Mouse (Mus musculus) midbrain, embryonic 11.5 days (tissue): ENCODE measurements around the gene Rpl37a. TPM values are rescaled to one million over a fixed set of nuclear protein-coding genes. Genes with fewer than 3 reads are reported as not detected.

Source experiments
- ATAC-seq: fragments of 200-750 bp; cut with Nextera tagmentation; 2 replicates; pipeline ENCODE4 v1.8.0; 2017; ENCODE audit warnings: moderate TSS enrichment, moderate library complexity; ENCODE audit not compliant: low FRiP score
- DNase-seq: peaks from one replicate; pipeline ENCODE4 v3.0.0; 2015; ENCODE audit warnings: low spot score; ENCODE audit errors: missing footprints
- H3K27ac ChIP-seq: fragments of 300-500 bp; sonication (generic); 2 replicates; pipeline ENCODE4 v1.5.1; 2014; ENCODE audit warnings: low read depth, low read length
- H3K27me3 ChIP-seq: fragments of 300-500 bp; sonication (generic); 2 replicates; pipeline ENCODE4 v1.6.1; 2014; ENCODE audit warnings: mild to moderate bottlenecking, low read length, moderate library complexity, mixed read lengths; ENCODE audit not compliant: control insufficient read depth, insufficient read depth
- H3K36me3 ChIP-seq: fragments of 300-500 bp; sonication (generic); 2 replicates; pipeline ENCODE4 v1.6.1; 2014; ENCODE audit warnings: mild to moderate bottlenecking, low read length, moderate library complexity, mixed read lengths; ENCODE audit not compliant: control insufficient read depth, insufficient read depth
- H3K4me1 ChIP-seq: fragments of 300-500 bp; sonication (generic); 2 replicates; pipeline ENCODE4 v1.6.1; 2014; ENCODE audit warnings: low read length; ENCODE audit not compliant: control insufficient read depth, insufficient read depth
- H3K4me2 ChIP-seq: fragments of 300-500 bp; sonication (generic); 2 replicates; pipeline ENCODE4 v1.6.1; 2014; ENCODE audit warnings: mild to moderate bottlenecking, moderate library complexity
- H3K4me3 ChIP-seq: fragments of 300-500 bp; sonication (generic); 2 replicates; pipeline ENCODE4 v1.5.1; 2014; ENCODE audit warnings: low read depth, low read length
- H3K9ac ChIP-seq: fragments of 300-500 bp; sonication (generic); 2 replicates; pipeline ENCODE4 v1.6.1; 2014; ENCODE audit warnings: low read length
- H3K9me3 ChIP-seq: fragments of 300-500 bp; sonication (generic); 2 replicates; pipeline ENCODE4 v1.6.1; 2016; ENCODE audit warnings: low read length; ENCODE audit not compliant: control insufficient read depth
- WGBS: fragments of 180-500 bp; shearing (Covaris S2); extraction: QIAGEN DNeasy Blood & Tissue Kit; methylation state at CpG from one replicate; pipeline ENCODE4 v1.1.7; 2014; 5-methylcytosine and 5-hydroxymethylcytosine counted together
- polyA plus RNA-seq: library from polyadenylated mRNA; unstranded; fragments of >200 nt; fragmentation: Nextera tagmentation; extraction: Ambion mirVana; gene quantifications from 2 replicates; pipeline ENCODE4 v1.2.1, GENCODE M21; 2014

Gene Rpl37a
- polyA plus RNA-seq, 1 experiment from 2014 or later, result 1,598 TPM

GRCm38 (mm10) chr1:72728781-72729180 is 17.7 kb downstream of the Rpl37a start:
- ATAC-seq, result no peak
- Histone ChIP-seq H3K9ac (no peak overlapping the region), H3K27ac (no peak overlapping the region), H3K4me3 (no peak overlapping the region), H3K36me3 (no peaks in the 10 kb centered on the region), H3K9me3 (no peaks in the 10 kb centered on the region), H3K4me1 (no peaks in the 10 kb centered on the region), H3K27me3 (no peaks in the 10 kb centered on the region), H3K4me2 (no peak overlapping the region)
- 91% methylated on average over 4 of the region's 4 CpGs for WGBS
- DNase-seq, result no peak

GRCm38 (mm10) chr1:72730126-72730525 is 19.0 kb downstream of the Rpl37a start:
- WGBS, result 88% methylated on average over 10 of the region's 10 CpGs
- Histone ChIP-seq H3K4me1 (no peaks in the 10 kb centered on the region), H3K9ac (no peak overlapping the region), H3K4me3 (no peak overlapping the region), H3K27ac (no peak overlapping the region), H3K27me3 (no peaks in the 10 kb centered on the region), H3K9me3 (no peaks in the 10 kb centered on the region), H3K4me2 (no peak overlapping the region), H3K36me3 (no peaks in the 10 kb centered on the region)
- DNase-seq (no peak), ATAC-seq (no peak)

- 73% methylated on average over 9 of the region's 9 CpGs for WGBS
- no peak overlapping the region for H3K4me2 ChIP-seq
- no peak for ATAC-seq
These were observed 22.2 kb downstream of the Rpl37a start for GRCm38 (mm10) chr1:72733191-72733691.

GRCm38 (mm10) chr1:72736397-72737125 is 25.5 kb downstream of the Rpl37a start:
- Histone ChIP-seq H3K9me3 (no peaks in the 10 kb centered on the region), H3K9ac (no peak overlapping the region), H3K27ac (no peak overlapping the region), H3K36me3 (no peaks in the 10 kb centered on the region), H3K4me3 (no peak overlapping the region), H3K27me3 (no peaks in the 10 kb centered on the region), H3K4me2 (no peak overlapping the region), H3K4me1 (no peaks in the 10 kb centered on the region)
- ATAC-seq, result no peak
- DNase-seq, result no peak
- 73% methylated on average over 13 of the region's 13 CpGs for WGBS

More at GRCm38 (mm10) chr1:72733191-72733691, 22.2 kb downstream of the Rpl37a start:
- DNase-seq, result no peak
- H3K4me3 ChIP-seq, result no peak overlapping the region
- H3K36me3 ChIP-seq, result no peaks in the 10 kb centered on the region
- no peak overlapping the region for H3K9ac ChIP-seq
- H3K4me1 ChIP-seq, result no peaks in the 10 kb centered on the region
- H3K27ac ChIP-seq, result no peak overlapping the region
- no peaks in the 10 kb centered on the region for H3K27me3 ChIP-seq
- H3K9me3 ChIP-seq, result no peaks in the 10 kb centered on the region

- Histone ChIP-seq H3K9ac (no peak overlapping the region), H3K36me3 (no peaks in the 10 kb centered on the region), H3K4me1 (no peaks in the 10 kb centered on the region), H3K9me3 (no peaks in the 10 kb centered on the region), H3K4me2 (no peak overlapping the region), H3K27me3 (no peaks in the 10 kb centered on the region), H3K27ac (no peak overlapping the region), H3K4me3 (no peak overlapping the region)
- ATAC-seq (no peak), DNase-seq (no peak)
- WGBS, result 75% methylated on average over 15 of the region's 15 CpGs
These were observed 28.0 kb downstream of the Rpl37a start for GRCm38 (mm10) chr1:72738946-72739680.

GRCm38 (mm10) chr1:72739681-72740063 is 28.6 kb downstream of the Rpl37a start:
- Histone ChIP-seq H3K4me2 (no peak overlapping the region), H3K27ac (no peak overlapping the region), H3K9ac (no peak overlapping the region), H3K27me3 (no peaks in the 10 kb centered on the region), H3K36me3 (no peaks in the 10 kb centered on the region), H3K9me3 (no peaks in the 10 kb centered on the region), H3K4me3 (no peak overlapping the region), H3K4me1 (no peaks in the 10 kb centered on the region)
- no peak for DNase-seq
- ATAC-seq, result peak; percentile 22; the same call in 1 of the 2 replicates
- WGBS, result 50% methylated on average over 10 of the region's 10 CpGs

- 86% methylated on average over 5 of the region's 5 CpGs for whole genome bisulfite sequencing
- no peak for ATAC-seq
- Histone ChIP-seq H3K4me3 (no peak overlapping the region), H3K9me3 (no peaks in the 10 kb centered on the region), H3K27me3 (no peaks in the 10 kb centered on the region), H3K9ac (no peak overlapping the region), H3K36me3 (no peaks in the 10 kb centered on the region), H3K4me2 (no peak overlapping the region), H3K4me1 (no peaks in the 10 kb centered on the region), H3K27ac (no peak overlapping the region)
- no peak for DNase-seq
These were observed 30.3 kb downstream of the Rpl37a start for GRCm38 (mm10) chr1:72741406-72741805.

GRCm38 (mm10) chr1:72744816-72745506 is 33.9 kb downstream of the Rpl37a start:
- H3K4me2 ChIP-seq, result no peak overlapping the region
- no peaks in the 10 kb centered on the region for H3K27me3 ChIP-seq
- H3K27ac ChIP-seq, result no peak overlapping the region
- no peaks in the 10 kb centered on the region for H3K36me3 ChIP-seq
- no peaks in the 10 kb centered on the region for H3K9me3 ChIP-seq
- DNase-seq (no peak), ATAC-seq (no peak)
- H3K4me1 ChIP-seq, result no peaks in the 10 kb centered on the region
- H3K4me3 ChIP-seq, result no peak overlapping the region
- WGBS, result 81% methylated on average over 8 of the region's 8 CpGs
- no peak overlapping the region for H3K9ac ChIP-seq

- no peaks in the 10 kb centered on the region for H3K27me3 ChIP-seq
- ATAC-seq, result no peak
These were observed 35.3 kb downstream of the Rpl37a start for GRCm38 (mm10) chr1:72746382-72746781.

More at GRCm38 (mm10) chr1:72746382-72746781, 35.3 kb downstream of the Rpl37a start:
- no peaks in the 10 kb centered on the region for H3K9me3 ChIP-seq
- no peak overlapping the region for H3K4me3 ChIP-seq
- no peak for DNase-seq
- no peaks in the 10 kb centered on the region for H3K36me3 ChIP-seq
- 67% methylated on average over 7 of the region's 7 CpGs for WGBS
- H3K27ac ChIP-seq, result no peak overlapping the region
- no peaks in the 10 kb centered on the region for H3K4me1 ChIP-seq
- no peak overlapping the region for H3K9ac ChIP-seq
- no peak overlapping the region for H3K4me2 ChIP-seq
